Mouse (Mus musculus) kidney, adult 10 weeks (tissue): ENCODE data around the gene Rps23. TPM values are rescaled to one million over a fixed set of nuclear protein-coding genes. Genes with fewer than 3 reads are reported as not detected.

Experiments used
- polyA plus RNA-seq: library from polyadenylated mRNA; stranded (reverse); fragments of 350-450 nt; fragmentation: Illumina TruSeq; extraction: RNeasy Lipid Tissue Mini Kit (QIAGEN cat#74804); gene quantifications from one replicate; pipeline ENCODE4 v1.2.3, GENCODE M21; 2014; ENCODE audit warnings: low read depth, low replicate concordance

Gene Rps23
- polyA plus RNA-seq, result 900 TPM

DNA sequence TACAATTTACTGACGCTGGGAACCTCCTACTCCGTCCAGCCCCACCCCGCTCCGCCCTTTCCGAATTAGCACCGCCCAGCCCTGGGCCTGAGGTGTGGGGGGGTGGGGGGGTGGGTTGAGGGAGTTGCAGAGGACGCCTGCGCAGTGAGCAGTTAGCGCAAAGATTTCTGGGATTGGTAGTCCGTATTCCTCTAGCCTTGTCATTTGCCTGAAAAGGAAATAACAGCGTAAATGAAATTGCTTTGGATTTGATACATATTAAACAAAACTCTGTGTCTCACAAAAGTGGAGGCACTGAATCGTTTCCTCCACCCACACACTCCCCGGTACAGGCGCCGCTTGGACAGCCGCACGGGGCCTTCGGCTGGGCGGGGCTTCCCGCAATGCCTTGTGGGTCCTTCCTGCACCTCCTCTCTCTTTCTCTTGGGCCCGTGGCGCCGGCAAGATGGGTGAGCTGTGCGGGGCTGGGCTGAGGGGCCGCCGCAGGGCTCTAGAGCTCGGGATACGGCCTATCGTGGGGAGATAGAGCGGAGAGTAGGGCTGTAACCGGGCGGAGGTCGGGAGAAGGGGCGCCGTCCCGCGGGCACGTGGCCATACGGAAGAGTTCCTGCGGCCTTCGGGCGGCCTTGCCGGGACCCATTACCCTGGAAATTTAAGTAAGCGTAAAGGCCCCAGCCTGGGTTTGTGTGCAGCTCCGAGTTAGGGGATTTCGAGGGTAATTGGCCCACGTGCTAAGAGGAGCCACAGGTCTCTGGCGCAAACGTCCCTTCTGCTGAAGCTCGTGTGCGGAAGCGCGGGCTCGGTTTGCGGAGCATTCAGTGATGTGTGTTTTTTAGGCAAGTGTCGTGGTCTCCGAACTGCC is at the start of gene Rps23:
Gene Rps23, plus strand, starts transcription at position 208 of the 862 bp plus-strand sequence.

DNA sequence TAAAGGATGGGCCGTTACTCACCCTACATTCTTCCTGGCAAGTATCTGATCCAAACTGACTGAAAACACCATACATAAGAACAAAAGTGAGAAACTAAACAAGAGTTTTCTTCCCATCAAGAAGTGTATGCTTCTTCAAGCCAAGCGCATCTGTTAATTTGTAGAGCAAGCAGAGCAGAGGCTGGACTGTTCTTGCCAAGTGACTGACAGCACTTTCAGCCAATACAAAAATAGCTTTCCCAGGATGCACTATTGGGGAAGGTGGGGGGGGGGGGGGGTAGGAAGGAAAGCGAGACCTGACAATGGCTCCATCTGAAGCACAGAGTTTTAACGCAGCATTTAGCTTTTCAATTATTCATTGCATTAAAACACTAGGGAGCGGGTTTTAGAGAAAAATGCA is 17.6 kb upstream of the Rps23 start, which contains the start of gene Atp6ap1l:
Gene Atp6ap1l, minus strand, starts transcription at position 180 of the 400 bp plus-strand sequence.

Other genes starting within 250 kb of the Rps23 start
- gene Atp6ap1l, start 17.6 kb upstream of the Rps23 start, polyA plus RNA-seq, result not detected